Mouse (Mus musculus): ENCODE measurements around the gene Ccpg1. TPM values are rescaled to one million over a fixed set of nuclear protein-coding genes. Genes with fewer than 3 reads are reported as not detected.

The Ccpg1 gene
- polyA plus RNA-seq, 1 experiment from 2014 or later: 31.3 TPM

GRCm38 (mm10) chr9:73025818-73026636, 40.8 kb downstream of the Ccpg1 start:
- Histone ChIP-seq H3K4me1 (replicated peaks) (peaks cover 6% of the 10 kb centered on the region), H3K4me2 (peak overlapping the region; percentile 48), H3K4me3 (0 out of 2 replicates have a peak overlapping the region, but pooled peaks have one; percentile 8), H3K9ac (no peak overlapping the region), H3K36me3 (0 out of 2 replicates have a peak, but pooled peaks cover 4% of the 10 kb centered on the region), H3K27me3 (no peaks in the 10 kb centered on the region), H3K9me3 (replicated peaks) (no peaks in the 10 kb centered on the region), H3K27ac (peak overlapping the region; percentile 67)
- peak; percentile 87 for ATAC-seq (replicated peaks; ENCODE audit: insufficient number of reproducible peaks, insufficient read depth, low FRiP score, low read depth)
- WGBS: 19% methylated on average over 16 of the region's 17 CpGs

- Histone ChIP-seq H3K4me2 (no peak overlapping the region), H3K27me3 (no peaks in the 10 kb centered on the region), H3K4me3 (no peak overlapping the region), H3K36me3 (peaks cover 24% of the 10 kb centered on the region), H3K9ac (no peak overlapping the region), H3K4me1 (replicated peaks) (peaks cover 6% of the 10 kb centered on the region), H3K27ac (no peak overlapping the region), H3K9me3 (replicated peaks) (no peaks in the 10 kb centered on the region)
- 88% methylated on average over 1 of the region's 1 CpGs for WGBS
- ATAC-seq (replicated peaks; ENCODE audit: insufficient number of reproducible peaks, insufficient read depth, low FRiP score, low read depth): no peak
Observed at GRCm38 (mm10) chr9:73030443-73030842, 45.2 kb downstream of the Ccpg1 start.

GRCm38 (mm10) chr9:73031421-73031820, 46.2 kb downstream of the Ccpg1 start:
- no peak overlapping the region for H3K27ac ChIP-seq
- no peaks in the 10 kb centered on the region for H3K27me3 ChIP-seq
- H3K4me1 ChIP-seq (replicated peaks): peaks cover 2% of the 10 kb centered on the region; the same call in 1 of the 2 replicates
- no peaks in the 10 kb centered on the region for H3K9me3 ChIP-seq (replicated peaks)
- H3K36me3 ChIP-seq: peaks cover 24% of the 10 kb centered on the region
- no peak for ATAC-seq (replicated peaks; ENCODE audit: insufficient number of reproducible peaks, insufficient read depth, low FRiP score, low read depth)
- H3K4me3 ChIP-seq: no peak overlapping the region
- no peak overlapping the region for H3K9ac ChIP-seq
- H3K4me2 ChIP-seq: no peak overlapping the region
- 57% methylated on average over 4 of the region's 4 CpGs for WGBS

- Histone ChIP-seq H3K9me3 (replicated peaks) (no peaks in the 10 kb centered on the region), H3K27me3 (no peaks in the 10 kb centered on the region), H3K4me1 (replicated peaks) (peaks cover under 1% of the 10 kb centered on the region; the same call in 1 of the 2 replicates), H3K4me2 (no peak overlapping the region), H3K36me3 (peaks cover 24% of the 10 kb centered on the region), H3K27ac (no peak overlapping the region), H3K4me3 (no peak overlapping the region), H3K9ac (no peak overlapping the region)
- 90% methylated on average over 1 of the region's 1 CpGs for WGBS
- ATAC-seq (replicated peaks; ENCODE audit: insufficient number of reproducible peaks, insufficient read depth, low FRiP score, low read depth): no peak
Observed at GRCm38 (mm10) chr9:73033406-73033805, 48.2 kb downstream of the Ccpg1 start.

DNA sequence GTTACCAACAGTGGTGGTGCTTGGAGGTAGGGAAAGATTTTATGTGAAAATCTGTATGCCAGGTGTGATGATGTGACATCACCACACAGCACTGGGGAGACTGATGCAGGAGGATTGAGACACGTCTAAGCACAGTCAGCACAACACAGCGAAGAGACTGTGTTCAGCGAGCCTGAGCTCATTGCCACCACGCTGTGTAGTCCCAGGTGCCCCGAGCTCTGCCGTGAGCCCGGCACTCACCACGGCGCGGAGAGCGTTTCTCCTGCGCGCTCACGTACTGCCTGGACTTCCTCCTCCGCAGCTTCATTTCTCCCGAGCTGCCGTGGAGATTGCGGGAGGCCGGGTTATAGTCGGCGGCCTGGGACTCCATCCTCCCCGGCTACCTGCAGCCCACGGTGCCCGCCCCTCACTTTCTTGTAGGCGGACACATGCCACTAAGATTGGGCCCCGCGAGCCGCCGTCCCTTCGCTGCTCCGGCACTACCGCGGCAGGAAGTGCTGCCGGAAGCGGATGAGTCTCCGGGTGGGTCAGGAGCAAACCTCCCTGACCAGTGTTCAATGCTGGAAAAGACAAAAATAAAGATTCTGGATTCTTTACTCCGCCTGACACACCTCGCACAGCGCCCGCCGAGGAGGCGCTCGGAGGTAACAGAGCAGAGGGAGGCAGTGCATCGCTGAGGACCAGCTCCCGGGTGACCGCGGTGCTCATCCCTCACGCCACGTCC, 54.2 kb downstream of the Ccpg1 start:
- peak; percentile 71 for ATAC-seq (replicated peaks; ENCODE audit: insufficient number of reproducible peaks, insufficient read depth, low FRiP score, low read depth)
- Histone ChIP-seq H3K27me3 (no peaks in the 10 kb centered on the region), H3K36me3 (no peaks in the 10 kb centered on the region), H3K9ac (peak overlapping the region; percentile 92), H3K4me3 (peak overlapping the region; percentile 95), H3K9me3 (replicated peaks) (no peaks in the 10 kb centered on the region), H3K27ac (peak overlapping the region; percentile 79), H3K4me1 (replicated peaks) (peaks cover 18% of the 10 kb centered on the region), H3K4me2 (peak overlapping the region; percentile 73)
- WGBS: 0% methylated on average over 49 of the region's 49 CpGs

GRCm38 (mm10) chr9:73040080-73040479, 54.9 kb downstream of the Ccpg1 start, which contains the start of gene Pigb:
Gene Pigb, minus strand, starts transcription at chr9:73040378.
- WGBS: 29% methylated on average over 6 of the region's 6 CpGs
- H3K9ac ChIP-seq: peak within 1 kb of the TSS; percentile 92
- no peaks in the 10 kb centered on the region for H3K36me3 ChIP-seq
- ATAC-seq (replicated peaks; ENCODE audit: insufficient number of reproducible peaks, insufficient read depth, low FRiP score, low read depth): no peak
- H3K4me2 ChIP-seq: peak within 1 kb of the TSS; percentile 73
- peak within 1 kb of the TSS; percentile 79 for H3K27ac ChIP-seq
- H3K4me1 ChIP-seq (replicated peaks): peaks cover 23% of the 10 kb centered on the region
- H3K4me3 ChIP-seq: peak within 1 kb of the TSS; percentile 95
- no peaks in the 10 kb centered on the region for H3K27me3 ChIP-seq
- no peaks in the 10 kb centered on the region for H3K9me3 ChIP-seq (replicated peaks)

- WGBS: 2% methylated on average over 41 of the region's 41 CpGs
- Histone ChIP-seq H3K27ac (peak within 1 kb of the TSS; percentile 38), H3K27me3 (no peaks in the 10 kb centered on the region)
Observed at GRCm38 (mm10) chr9:73044146-73045079, 59.2 kb downstream of the Ccpg1 start, which contains the start of gene Rab27a. Gene Rab27a, plus strand, starts transcription at chr9:73044854.

DNA sequence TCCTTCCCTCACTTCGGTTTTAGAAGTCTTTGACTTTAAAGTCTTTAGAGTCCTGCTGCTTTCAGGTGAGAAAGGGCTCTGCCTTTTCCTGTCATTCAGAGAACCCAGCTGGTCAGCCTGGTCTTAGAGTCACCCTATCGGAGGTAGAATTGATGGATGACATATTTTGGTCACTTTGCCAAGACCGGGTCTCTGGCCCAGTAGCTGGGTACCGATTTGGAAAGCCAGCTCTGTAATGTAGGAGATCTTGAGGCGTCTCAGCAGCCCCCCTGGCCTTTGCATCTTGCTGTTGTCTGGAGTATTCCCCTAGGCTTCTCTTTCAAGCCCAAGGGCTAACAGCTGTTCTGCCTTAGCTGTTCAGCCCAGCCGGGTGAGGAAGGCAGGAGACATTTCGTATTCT, 60.0 kb downstream of the Ccpg1 start:
- Histone ChIP-seq H3K27ac (no peak overlapping the region), H3K36me3 (no peaks in the 10 kb centered on the region), H3K9me3 (replicated peaks) (no peaks in the 10 kb centered on the region), H3K4me3 (peak overlapping the region; percentile 56), H3K9ac (peak overlapping the region; percentile 43), H3K4me1 (replicated peaks) (peaks cover 23% of the 10 kb centered on the region), H3K4me2 (peak overlapping the region; percentile 86), H3K27me3 (no peaks in the 10 kb centered on the region)
- ATAC-seq (replicated peaks; ENCODE audit: insufficient number of reproducible peaks, insufficient read depth, low FRiP score, low read depth): no peak
- 11% methylated on average over 7 of the region's 7 CpGs for WGBS

More at GRCm38 (mm10) chr9:73044146-73045079, 59.2 kb downstream of the Ccpg1 start, which contains the start of gene Rab27a:
- Histone ChIP-seq H3K36me3 (no peaks in the 10 kb centered on the region), H3K4me2 (peak within 1 kb of the TSS; percentile 86), H3K9me3 (replicated peaks) (no peaks in the 10 kb centered on the region), H3K9ac (peak within 1 kb of the TSS; percentile 43), H3K4me1 (replicated peaks) (peaks cover 26% of the 10 kb centered on the region), H3K4me3 (peak within 1 kb of the TSS; percentile 56)
- peak; percentile 68 for ATAC-seq (replicated peaks; ENCODE audit: insufficient number of reproducible peaks, insufficient read depth, low FRiP score, low read depth)

DNA sequence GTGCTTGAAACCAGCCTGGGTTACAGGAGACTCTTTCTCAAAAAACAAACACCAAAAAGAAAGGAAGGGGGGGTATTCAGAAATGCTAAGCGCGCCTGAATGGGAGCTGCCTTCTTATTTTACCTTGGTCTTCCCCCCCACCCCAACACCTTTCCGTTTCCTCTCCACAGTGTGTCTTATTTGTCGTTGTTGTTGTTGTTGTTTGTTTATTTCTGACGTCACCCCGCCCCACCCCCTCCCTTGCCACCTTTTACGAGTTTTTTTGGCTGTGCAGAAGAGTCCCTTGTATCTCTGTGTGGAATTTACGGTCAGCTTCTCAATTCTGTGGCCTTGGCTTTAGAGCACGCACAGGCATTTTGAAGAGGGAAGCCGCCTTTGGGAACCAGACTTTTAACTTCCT, 60.5 kb downstream of the Ccpg1 start:
- peak overlapping the region; percentile 86 for H3K4me2 ChIP-seq
- H3K4me1 ChIP-seq (replicated peaks): peaks cover 19% of the 10 kb centered on the region
- ATAC-seq (replicated peaks; ENCODE audit: insufficient number of reproducible peaks, insufficient read depth, low FRiP score, low read depth): no peak
- H3K9me3 ChIP-seq (replicated peaks): no peaks in the 10 kb centered on the region
- H3K36me3 ChIP-seq: no peaks in the 10 kb centered on the region
- H3K9ac ChIP-seq: peak overlapping the region; percentile 43; the same call in 1 of the 2 replicates
- 61% methylated on average over 10 of the region's 10 CpGs for WGBS
- no peak overlapping the region for H3K27ac ChIP-seq
- H3K27me3 ChIP-seq: no peaks in the 10 kb centered on the region
- peak overlapping the region; percentile 56 for H3K4me3 ChIP-seq

- WGBS: 84% methylated on average over 2 of the region's 2 CpGs
- H3K9ac ChIP-seq: no peak overlapping the region
- H3K4me1 ChIP-seq (replicated peaks): peaks cover 19% of the 10 kb centered on the region
- no peak overlapping the region for H3K4me2 ChIP-seq
- no peak overlapping the region for H3K4me3 ChIP-seq
- no peaks in the 10 kb centered on the region for H3K27me3 ChIP-seq
- no peak for ATAC-seq (replicated peaks; ENCODE audit: insufficient number of reproducible peaks, insufficient read depth, low FRiP score, low read depth)
- H3K9me3 ChIP-seq (replicated peaks): no peaks in the 10 kb centered on the region
- no peak overlapping the region for H3K27ac ChIP-seq
- H3K36me3 ChIP-seq: no peaks in the 10 kb centered on the region
Observed at GRCm38 (mm10) chr9:73047906-73048305, 62.7 kb downstream of the Ccpg1 start.
